Mouse (Mus musculus) forebrain, embryonic 16.5 days (tissue): Measurements from ENCODE around the gene Lsm14a. TPM values are rescaled to one million over a fixed set of nuclear protein-coding genes. Genes with fewer than 3 reads are reported as not detected.
A peak's percentile ranks its signal among the peaks of the same experiment; 100 is the strongest.

Source experiments
- ATAC-seq: fragments of 200-750 bp; cut with Nextera tagmentation; 2 replicates; pipeline ENCODE4 v1.8.0; 2017; ENCODE audit warnings: mild to moderate bottlenecking, moderate library complexity
- H3K27ac ChIP-seq: fragments of 300-500 bp; sonication (generic); 2 replicates; pipeline ENCODE4 v1.5.1; 2014; ENCODE audit warnings: low read length, control low read depth
- H3K27me3 ChIP-seq: fragments of 300-500 bp; sonication (generic); replicated peaks from 2 replicates; pipeline ENCODE4 v1.6.1; 2014; ENCODE audit warnings: low read length; ENCODE audit not compliant: control insufficient read depth, insufficient read depth
- H3K36me3 ChIP-seq: fragments of 300-500 bp; sonication (generic); 2 replicates; pipeline ENCODE4 v1.6.1; 2014; ENCODE audit not compliant: control insufficient read depth, insufficient read depth
- H3K4me1 ChIP-seq: fragments of 300-500 bp; sonication (generic); replicated peaks from 2 replicates; pipeline ENCODE4 v1.6.1; 2014; ENCODE audit warnings: low read length; ENCODE audit not compliant: control insufficient read depth, insufficient read depth
- H3K4me2 ChIP-seq: fragments of 300-500 bp; sonication (generic); 2 replicates; pipeline ENCODE4 v1.6.1; 2014; ENCODE audit warnings: mild to moderate bottlenecking, low read length, control low read depth
- H3K4me3 ChIP-seq: fragments of 300-500 bp; sonication (generic); replicated peaks from 2 replicates; pipeline ENCODE4 v1.5.1; 2014; ENCODE audit warnings: mild to moderate bottlenecking, low read length, control low read depth
- H3K9ac ChIP-seq: fragments of 300-500 bp; sonication (generic); replicated peaks from 2 replicates; pipeline ENCODE4 v1.6.1; 2014; ENCODE audit warnings: low read depth, low read length, control low read depth
- H3K9me3 ChIP-seq: fragments of 300-500 bp; sonication (generic); 2 replicates; pipeline ENCODE4 v1.6.1; 2016; ENCODE audit warnings: low read length; ENCODE audit not compliant: control insufficient read depth
- WGBS: fragments of 180-500 bp; shearing (Covaris S2); extraction: QIAGEN DNeasy Blood & Tissue Kit; methylation state at CpG from one replicate; pipeline ENCODE4 v1.1.7; 2014; 5-methylcytosine and 5-hydroxymethylcytosine counted together
- polyA plus RNA-seq: library from polyadenylated mRNA; unstranded; fragments of >200 nt; fragmentation: Nextera tagmentation; extraction: Ambion mirVana; gene quantifications from 2 replicates; pipeline ENCODE4 v1.2.1, GENCODE M21; 2015

The Lsm14a gene
- polyA plus RNA-seq, 1 experiment from 2014 or later = 71.0 TPM

GRCm38 (mm10) chr7:34394636-34395035 lies 1.5 kb upstream of the Lsm14a start:
- 71% methylated on average over 5 of the region's 5 CpGs for WGBS
- no peak for ATAC-seq
- H3K9ac ChIP-seq = no peak overlapping the region
- H3K4me3 ChIP-seq = no peak overlapping the region
- H3K36me3 ChIP-seq = no peaks in the 10 kb centered on the region
- peak overlapping the region; percentile 65; the same call in 1 of the 2 replicates for H3K27ac ChIP-seq
- H3K9me3 ChIP-seq = no peaks in the 10 kb centered on the region
- H3K4me2 ChIP-seq = no peak overlapping the region
- H3K4me1 ChIP-seq = peaks cover 13% of the 10 kb centered on the region
- no peaks in the 10 kb centered on the region for H3K27me3 ChIP-seq

GRCm38 (mm10) chr7:34394091-34394490 lies 976 bp upstream of the Lsm14a start:
- 13% methylated on average over 2 of the region's 2 CpGs for WGBS
- H3K27me3 ChIP-seq = no peaks in the 10 kb centered on the region
- H3K27ac ChIP-seq = peak overlapping the region; percentile 65; the same call in 1 of the 2 replicates
- no peak overlapping the region for H3K4me3 ChIP-seq
- H3K4me1 ChIP-seq = peaks cover 13% of the 10 kb centered on the region
- peak; percentile 29; the same call in 1 of the 2 replicates for ATAC-seq
- H3K9me3 ChIP-seq = no peaks in the 10 kb centered on the region
- no peak overlapping the region for H3K9ac ChIP-seq
- no peak overlapping the region for H3K4me2 ChIP-seq
- no peaks in the 10 kb centered on the region for H3K36me3 ChIP-seq

- H3K9ac ChIP-seq = no peak overlapping the region
Observed at GRCm38 (mm10) chr7:34392335-34392734, 780 bp downstream of the Lsm14a start.

GRCm38 (mm10) chr7:34391711-34392110 lies 1.4 kb downstream of the Lsm14a start:
- WGBS = 83% methylated on average over 4 of the region's 4 CpGs

More at GRCm38 (mm10) chr7:34392335-34392734, 780 bp downstream of the Lsm14a start:
- Histone ChIP-seq H3K27me3 (no peaks in the 10 kb centered on the region), H3K4me3 (no peak overlapping the region), H3K9me3 (no peaks in the 10 kb centered on the region), H3K27ac (no peak overlapping the region), H3K4me1 (peaks cover 24% of the 10 kb centered on the region), H3K36me3 (no peaks in the 10 kb centered on the region), H3K4me2 (no peak overlapping the region)
- WGBS = 67% methylated on average over 4 of the region's 4 CpGs
- ATAC-seq = no peak

GRCm38 (mm10) chr7:34390834-34391155 lies 2.3 kb downstream of the Lsm14a start:
- H3K4me3 ChIP-seq = no peak overlapping the region; the same call in 1 of the 2 replicates
- H3K27me3 ChIP-seq = no peaks in the 10 kb centered on the region
- peak overlapping the region; percentile 98; the same call in 1 of the 2 replicates for H3K9ac ChIP-seq
- H3K36me3 ChIP-seq = no peaks in the 10 kb centered on the region
- no peaks in the 10 kb centered on the region for H3K9me3 ChIP-seq
- peak overlapping the region; percentile 70 for H3K4me2 ChIP-seq
- ATAC-seq = no peak
- WGBS = 74% methylated on average over 7 of the region's 7 CpGs
- H3K4me1 ChIP-seq = peaks cover 36% of the 10 kb centered on the region
- H3K27ac ChIP-seq = no peak overlapping the region

More at GRCm38 (mm10) chr7:34391711-34392110, 1.4 kb downstream of the Lsm14a start:
- H3K4me1 ChIP-seq = peaks cover 31% of the 10 kb centered on the region
- no peak overlapping the region for H3K4me2 ChIP-seq
- no peak overlapping the region for H3K9ac ChIP-seq
- H3K4me3 ChIP-seq = no peak overlapping the region
- no peak overlapping the region for H3K27ac ChIP-seq
- no peaks in the 10 kb centered on the region for H3K27me3 ChIP-seq
- ATAC-seq = no peak
- H3K9me3 ChIP-seq = no peaks in the 10 kb centered on the region
- H3K36me3 ChIP-seq = no peaks in the 10 kb centered on the region

- peak overlapping the region; percentile 99 for H3K27ac ChIP-seq
- no peaks in the 10 kb centered on the region for H3K27me3 ChIP-seq
- WGBS = 10% methylated on average over 18 of the region's 18 CpGs
- peak overlapping the region; percentile 93 for H3K4me3 ChIP-seq
- ATAC-seq = no peak
- H3K9me3 ChIP-seq = no peaks in the 10 kb centered on the region
- peak overlapping the region; percentile 70 for H3K4me2 ChIP-seq
- peak overlapping the region; percentile 98 for H3K9ac ChIP-seq
- no peaks in the 10 kb centered on the region for H3K36me3 ChIP-seq
- H3K4me1 ChIP-seq = peaks cover 39% of the 10 kb centered on the region
Observed at GRCm38 (mm10) chr7:34390111-34390833, 2.8 kb downstream of the Lsm14a start.

GRCm38 (mm10) chr7:34389277-34390085 lies 3.6 kb downstream of the Lsm14a start:
- Histone ChIP-seq H3K9ac (peak overlapping the region; percentile 98), H3K27me3 (no peaks in the 10 kb centered on the region), H3K9me3 (no peaks in the 10 kb centered on the region), H3K4me1 (peaks cover 36% of the 10 kb centered on the region), H3K27ac (peak overlapping the region; percentile 99), H3K36me3 (no peaks in the 10 kb centered on the region), H3K4me3 (peak overlapping the region; percentile 93), H3K4me2 (peak overlapping the region; percentile 90)
- ATAC-seq = peak; percentile 94
- under 1% methylated on average over 95 of the region's 100 CpGs for WGBS

- Histone ChIP-seq H3K4me2 (peak overlapping the region; percentile 90), H3K27ac (peak overlapping the region; percentile 99), H3K4me1 (peaks cover 35% of the 10 kb centered on the region), H3K9me3 (no peaks in the 10 kb centered on the region), H3K4me3 (peak overlapping the region; percentile 93), H3K9ac (peak overlapping the region; percentile 98), H3K27me3 (no peaks in the 10 kb centered on the region), H3K36me3 (no peaks in the 10 kb centered on the region)
- under 1% methylated on average over 61 of the region's 64 CpGs for WGBS
- ATAC-seq = peak; percentile 60
Observed at GRCm38 (mm10) chr7:34388445-34389276, 4.5 kb downstream of the Lsm14a start.
